Mouse (Mus musculus) megakaryocyte-erythroid progenitor cell, adult 5-6 weeks (primary cell): Measurements from ENCODE around the gene Rps15a. TPM values are rescaled to one million over a fixed set of nuclear protein-coding genes. Genes with fewer than 3 reads are reported as not detected.

Source experiments
- ATAC-seq: replicated peaks from 2 replicates; pipeline ENCODE4 v1.8.0; 2016; ENCODE audit warnings: mild to moderate bottlenecking, inconsistent platforms; ENCODE audit not compliant: severe bottlenecking, poor library complexity, low FRiP score, low TSS enrichment
- total RNA-seq, 2 experiments: library from RNA; stranded (forward) in 1 of 2; stranded (reverse) in 1 of 2; fragments of 200-1000, 215-1000 nt in 1 of 2; fragments of >200 nt in 1 of 2; fragmentation: Nextera tagmentation in 1 of 2; gene quantifications; 2 replicates each; pipeline ENCODE4 v1.2.3; 2014 to 2017

Gene Rps15a
- total RNA-seq, 2 experiments from 2014 or later = 930 to 3,409 TPM

DNA sequence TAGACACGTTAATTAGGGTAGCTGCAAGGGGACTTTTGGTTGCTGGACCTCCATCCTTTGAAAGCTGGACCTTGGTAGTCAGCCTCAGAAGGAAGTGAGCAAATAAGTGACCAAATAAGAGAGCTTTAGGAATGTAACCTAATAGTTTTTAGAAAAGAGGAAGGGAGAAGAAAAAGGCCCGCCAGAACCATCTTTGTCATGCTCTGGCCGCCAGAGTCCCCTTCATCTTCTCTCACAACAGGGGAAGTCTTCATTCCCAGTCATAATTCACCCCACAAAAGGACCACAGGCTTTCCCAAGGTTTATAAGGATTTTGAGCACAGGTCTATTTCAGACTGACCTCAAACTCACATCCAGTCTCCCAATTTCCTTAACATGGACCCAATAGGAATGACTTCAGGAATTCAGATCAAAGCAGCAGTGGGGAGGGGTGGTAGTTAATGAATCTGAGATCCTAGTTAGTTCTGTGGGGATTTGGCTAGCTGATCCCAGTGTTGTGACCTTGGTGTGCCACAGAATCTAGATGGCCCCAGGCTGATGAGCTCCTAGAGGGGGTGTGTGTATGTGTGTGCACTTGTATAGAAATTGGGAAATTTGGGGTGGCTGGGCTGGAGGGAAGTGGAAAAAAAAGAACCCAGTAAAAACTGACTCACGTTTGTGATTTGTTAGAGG, 1.7 kb upstream of the Rps15a start:
- ATAC-seq = no peak

DNA sequence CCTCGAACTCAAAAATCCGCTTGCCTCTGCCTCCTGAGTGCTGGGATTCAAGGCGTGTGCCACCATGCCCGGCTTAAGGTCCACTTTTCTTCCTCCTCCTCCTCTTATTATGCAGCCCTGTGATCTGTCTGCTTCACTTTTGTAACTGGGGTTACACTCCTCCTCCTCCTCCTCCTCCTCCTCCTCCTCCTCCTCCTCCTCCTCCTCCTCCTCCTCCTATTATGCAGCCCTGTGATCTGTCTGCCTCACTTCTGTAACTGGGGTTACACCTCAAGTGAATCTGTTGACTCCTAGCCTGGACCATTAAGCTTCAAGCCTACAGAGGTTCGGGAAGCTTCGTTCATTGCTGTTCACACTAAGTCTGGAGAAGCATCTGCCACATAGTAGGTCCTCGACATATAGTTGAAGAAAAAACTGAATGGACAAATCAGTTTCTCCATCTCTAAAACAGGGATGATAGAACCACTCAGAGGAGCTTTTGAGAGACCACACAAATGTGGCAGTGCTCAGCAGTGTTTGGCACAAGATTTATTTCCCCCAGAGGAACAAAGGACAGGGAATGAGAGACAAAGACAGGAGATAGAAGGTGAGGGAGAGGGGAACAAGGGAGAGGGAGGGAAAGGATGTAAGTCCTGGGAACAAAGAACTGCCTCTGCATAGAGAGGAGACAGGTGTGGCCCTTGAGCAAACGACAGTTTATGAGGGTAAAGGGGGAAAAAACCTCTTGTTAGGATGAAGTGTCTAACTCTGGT, 975 bp upstream of the Rps15a start:
- no peak for ATAC-seq

DNA sequence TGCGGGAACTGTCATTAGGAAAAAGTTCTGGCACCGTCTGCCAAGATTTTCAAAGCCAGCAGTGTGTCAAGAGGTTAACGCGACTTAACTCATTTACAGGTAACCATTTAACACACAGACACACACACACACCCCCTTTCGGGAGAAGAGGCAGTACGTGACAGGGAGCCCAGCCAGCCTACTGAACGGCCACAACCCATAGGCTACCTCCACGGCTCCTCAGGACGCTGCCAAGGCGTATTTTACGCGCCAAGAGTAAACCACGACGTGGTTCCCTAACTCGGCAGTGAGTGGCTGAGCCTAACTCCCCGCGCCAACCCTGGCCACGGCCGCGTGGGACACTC, 483 bp downstream of the Rps15a start:
- peak; percentile 12; the same call in 1 of the 2 replicates for ATAC-seq

DNA sequence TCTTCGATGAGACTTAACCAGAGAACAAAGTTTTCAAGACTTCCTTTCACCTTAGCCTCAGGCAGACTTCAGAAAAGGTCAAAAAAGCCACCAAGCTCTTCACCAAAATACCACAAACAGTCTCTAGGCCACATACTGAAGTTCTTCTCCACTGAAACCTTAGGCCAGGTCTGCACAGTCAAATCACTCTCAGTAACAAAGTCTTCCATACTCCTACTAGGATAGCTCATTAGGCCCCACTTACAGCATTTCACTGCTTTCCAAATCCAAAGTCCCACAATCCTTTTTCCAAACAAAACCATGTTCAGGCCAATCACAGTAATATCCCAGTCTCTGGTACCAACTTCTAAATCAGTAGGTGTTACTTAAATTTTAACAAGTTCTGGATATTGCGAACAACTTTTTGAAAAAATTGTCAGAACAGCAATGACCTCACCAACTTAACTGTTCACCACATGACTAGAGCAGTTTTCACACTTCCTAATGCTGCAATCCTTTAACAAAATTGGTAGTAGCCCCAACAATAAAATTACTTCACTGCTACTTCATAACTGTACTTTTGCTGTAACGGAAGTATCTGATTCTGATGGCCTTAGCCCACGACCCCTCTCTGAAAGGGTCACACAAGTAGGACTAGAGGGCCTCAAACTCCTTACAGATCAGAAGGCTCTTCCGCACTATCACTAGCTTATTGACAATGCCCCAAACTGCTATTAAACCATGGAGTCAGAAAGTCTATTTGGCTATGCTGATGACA, 2.3 kb downstream of the Rps15a start:
- no peak for ATAC-seq

DNA sequence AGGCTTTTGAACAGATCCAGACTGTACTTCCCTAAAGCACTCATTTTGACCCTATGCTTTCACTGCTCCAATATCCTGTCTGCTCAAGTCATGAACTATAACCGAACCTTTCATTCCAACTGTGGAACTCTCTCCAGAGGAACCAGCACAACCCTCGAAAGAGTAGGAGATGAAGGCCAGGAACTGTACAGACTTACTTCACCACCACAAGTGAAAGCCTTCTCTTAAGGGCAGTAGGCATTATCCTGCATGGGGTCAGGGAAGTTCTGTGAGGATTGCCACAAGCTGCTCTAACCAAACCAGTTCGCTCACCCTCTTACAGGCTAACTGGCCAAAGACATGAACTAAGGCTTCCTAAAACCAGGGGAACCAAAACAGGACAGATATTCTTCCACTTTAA, 4.9 kb downstream of the Rps15a start:
- no peak for ATAC-seq

DNA sequence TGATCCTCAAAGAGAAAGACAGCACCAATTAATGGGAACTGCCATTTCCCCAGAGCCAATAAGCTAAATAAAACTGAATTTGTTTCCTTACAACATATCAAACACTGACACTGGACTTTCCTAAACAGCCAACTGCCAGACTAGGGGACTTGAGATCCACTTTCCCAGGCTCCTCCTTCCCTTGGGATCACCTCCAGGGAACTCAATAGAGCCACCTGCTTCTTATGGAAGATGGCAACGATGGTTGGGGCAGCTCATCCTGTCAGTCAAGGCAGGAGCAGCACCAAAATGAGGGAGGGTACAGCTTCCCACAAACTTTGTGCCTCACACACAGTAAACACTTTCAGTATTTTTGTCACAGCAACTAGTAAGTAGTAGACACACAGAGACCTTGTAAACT, 8.3 kb downstream of the Rps15a start:
- ATAC-seq = no peak

DNA sequence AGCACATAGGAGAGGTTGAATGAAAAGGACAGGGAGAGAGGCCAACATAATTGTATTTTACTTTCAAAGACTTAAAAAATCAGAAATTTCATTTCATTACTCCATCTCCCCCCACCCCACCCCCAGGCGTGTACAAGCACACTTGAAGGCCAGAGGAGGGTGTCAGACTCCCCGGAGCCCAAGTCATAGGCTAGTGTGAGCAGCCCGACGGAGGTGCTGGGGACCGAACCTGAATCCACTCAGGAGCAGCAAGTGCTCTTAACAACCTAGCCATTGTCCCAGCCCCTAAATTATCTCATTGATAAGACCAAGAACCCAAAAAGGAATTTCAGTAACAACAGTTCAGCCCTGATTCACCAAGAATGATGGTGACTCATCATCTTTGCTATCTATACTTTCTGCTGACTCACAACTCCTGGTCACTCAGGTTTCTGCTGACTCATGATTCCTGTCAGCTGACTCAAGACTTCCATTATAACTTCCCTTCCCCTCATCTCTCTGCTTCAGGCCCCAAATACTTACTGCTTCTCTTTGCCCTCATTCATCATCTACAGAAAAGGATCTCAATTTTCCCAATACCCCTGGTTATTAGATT, 11.4 kb downstream of the Rps15a start:
- ATAC-seq = 0 out of 2 replicates have a peak, but pooled peaks have one; percentile 1

DNA sequence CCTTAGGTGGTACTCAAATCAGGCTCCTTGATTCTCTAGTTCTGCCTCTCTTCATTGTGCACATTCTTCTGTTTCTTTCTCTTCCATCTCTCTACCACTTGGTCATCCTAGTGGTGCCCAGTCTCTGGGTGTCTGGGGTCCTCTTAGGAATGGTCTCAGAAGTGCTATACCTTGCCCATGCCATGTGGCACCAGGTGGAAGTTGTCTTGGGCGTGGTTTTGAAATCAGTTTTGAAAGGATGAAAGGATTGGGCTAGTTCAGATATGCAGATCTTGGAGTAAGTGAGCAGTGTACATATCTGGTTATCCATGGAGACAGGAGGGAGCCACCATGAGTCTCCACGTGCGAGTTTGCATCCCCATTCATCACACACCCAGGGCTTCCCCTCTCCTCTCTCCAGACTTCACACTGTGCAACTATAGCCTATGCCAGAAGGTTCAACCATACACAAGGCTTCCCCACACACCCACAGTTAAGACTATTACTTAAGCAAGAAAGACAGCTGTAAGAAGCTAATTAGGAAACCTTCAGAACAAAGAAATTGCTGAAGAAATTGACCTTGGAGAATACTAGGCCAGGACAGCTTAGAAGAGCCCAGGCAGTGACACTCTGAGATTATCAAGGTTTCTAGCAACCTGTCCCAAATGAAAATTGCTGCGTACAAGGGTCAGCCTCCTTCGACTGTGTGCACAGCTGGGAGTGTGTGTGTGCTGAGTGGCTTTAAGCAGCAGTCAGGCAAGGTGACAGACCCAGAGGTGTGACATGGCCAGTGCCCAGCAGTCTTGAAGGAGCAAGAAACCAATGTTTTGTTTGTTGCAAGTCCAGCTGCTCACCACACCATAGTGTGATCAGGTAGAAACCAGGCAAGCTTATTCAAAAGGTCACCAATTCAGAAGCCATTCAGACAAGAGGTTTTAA, 12.3 kb downstream of the Rps15a start:
- peak; percentile 16 for ATAC-seq

DNA sequence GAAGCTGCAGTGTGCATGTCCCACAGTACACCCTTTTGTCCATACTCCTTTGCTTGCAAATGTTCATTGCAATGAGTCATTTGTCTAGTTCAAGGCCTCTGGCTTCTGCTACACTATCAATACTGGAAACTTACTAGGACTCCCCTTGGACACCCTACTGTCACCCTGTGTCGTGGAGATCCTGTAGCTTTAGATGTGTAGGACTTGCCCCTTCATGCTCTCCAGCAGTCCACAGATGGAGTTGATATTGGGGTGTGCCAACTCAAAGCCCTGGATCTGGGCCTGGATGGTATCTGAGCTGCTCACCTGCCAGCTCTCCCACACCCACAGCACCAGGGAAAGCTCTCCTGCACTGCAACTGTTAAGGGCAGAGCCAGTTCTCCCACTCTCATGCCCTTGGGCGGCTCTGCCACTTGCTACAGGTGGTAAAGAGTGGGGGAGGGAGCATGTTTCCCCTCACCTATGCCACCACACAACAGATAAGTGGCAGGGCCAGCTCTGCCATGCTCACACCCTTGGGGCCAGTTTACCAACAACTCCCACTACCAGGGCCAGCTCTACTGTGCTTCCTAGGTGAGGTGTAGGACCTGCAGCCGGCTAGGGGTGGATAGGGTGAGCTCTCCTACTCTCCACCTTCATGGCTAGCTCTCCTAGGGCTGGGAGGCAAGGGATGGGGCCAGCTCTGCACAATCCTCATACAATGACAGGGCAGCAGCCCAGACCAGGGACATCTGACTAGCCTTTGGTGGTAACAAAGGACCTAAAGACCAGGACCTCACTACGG, 13.1 kb downstream of the Rps15a start:
- ATAC-seq = peak; percentile 65

DNA sequence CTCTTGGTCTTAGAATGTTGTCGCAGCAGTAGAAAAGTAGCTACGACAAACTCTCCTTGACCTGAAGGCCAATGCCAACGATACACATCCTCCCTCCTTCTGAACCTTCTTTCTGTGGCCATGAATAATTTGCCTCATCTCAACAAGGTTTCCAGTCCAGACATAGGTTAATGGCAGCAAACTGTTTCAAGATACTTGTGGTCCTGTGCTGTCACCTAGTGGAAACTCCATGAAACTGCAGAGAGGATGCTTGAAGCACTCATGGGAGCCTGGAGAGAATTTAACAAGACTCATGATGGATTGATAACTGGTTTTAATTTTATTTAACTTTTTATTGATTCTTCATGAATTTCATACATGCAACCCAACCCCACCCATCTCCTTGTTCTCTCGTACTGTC, 13.8 kb downstream of the Rps15a start:
- ATAC-seq = peak; percentile 39; the same call in 1 of the 2 replicates

DNA sequence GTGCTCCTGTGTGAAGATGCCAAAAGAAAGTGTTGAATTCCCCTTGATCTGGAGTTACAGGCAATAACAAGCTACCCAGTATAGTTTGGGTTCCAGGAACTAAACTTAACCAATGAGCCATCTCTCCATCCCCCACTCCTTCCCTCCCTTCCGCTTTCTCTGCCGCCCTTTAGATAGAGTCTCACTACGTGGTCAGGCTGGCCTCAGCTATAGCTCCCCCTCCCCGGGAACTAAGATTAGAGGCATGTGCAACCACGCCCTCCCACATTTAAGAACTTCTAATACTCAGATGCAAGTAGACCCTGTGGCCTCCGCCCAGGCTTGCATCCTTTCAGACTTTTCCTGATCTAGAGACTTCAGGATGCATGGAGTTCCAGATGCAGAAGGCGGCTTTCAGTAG, 18.4 kb downstream of the Rps15a start:
- ATAC-seq = 0 out of 2 replicates have a peak, but pooled peaks have one; percentile 19

DNA sequence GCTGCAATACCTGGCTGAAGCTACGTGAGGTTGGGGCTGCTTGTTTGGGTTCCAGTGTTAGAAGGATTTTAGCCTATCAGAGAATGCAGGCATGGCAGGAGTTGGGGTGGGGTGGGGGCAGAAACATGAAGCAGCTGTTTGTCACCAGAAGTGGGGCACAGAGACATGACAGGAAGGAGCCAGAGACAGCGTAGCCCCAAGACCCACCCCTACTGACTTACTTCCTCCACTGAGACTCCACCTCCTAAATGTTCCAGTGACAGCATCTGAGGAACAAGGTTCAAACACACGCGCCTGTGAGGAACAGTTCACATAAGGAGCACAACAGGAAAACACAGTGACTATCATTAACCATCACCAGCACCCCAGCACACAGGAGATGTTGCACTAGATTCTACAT, 36.0 kb downstream of the Rps15a start:
- ATAC-seq = no peak

DNA sequence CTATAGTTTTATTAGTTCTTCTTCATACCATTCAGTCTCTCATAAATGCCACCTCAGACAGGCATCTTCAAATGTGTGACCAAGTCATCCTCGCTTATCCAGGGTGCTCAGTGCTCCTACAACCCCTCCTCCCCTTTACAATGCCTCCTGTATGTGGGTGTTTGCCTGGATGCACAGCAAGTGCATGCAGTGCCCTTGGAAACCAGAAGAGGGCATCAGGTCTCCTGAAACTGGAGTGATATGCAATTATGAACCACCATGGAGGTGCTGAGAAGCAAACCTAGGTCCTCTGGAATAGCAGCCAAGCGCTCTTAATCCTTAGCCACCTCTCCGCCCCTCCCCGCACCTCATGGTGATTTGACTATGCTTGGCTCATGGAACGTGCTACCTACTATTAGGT, 36.9 kb downstream of the Rps15a start:
- ATAC-seq = no peak

DNA sequence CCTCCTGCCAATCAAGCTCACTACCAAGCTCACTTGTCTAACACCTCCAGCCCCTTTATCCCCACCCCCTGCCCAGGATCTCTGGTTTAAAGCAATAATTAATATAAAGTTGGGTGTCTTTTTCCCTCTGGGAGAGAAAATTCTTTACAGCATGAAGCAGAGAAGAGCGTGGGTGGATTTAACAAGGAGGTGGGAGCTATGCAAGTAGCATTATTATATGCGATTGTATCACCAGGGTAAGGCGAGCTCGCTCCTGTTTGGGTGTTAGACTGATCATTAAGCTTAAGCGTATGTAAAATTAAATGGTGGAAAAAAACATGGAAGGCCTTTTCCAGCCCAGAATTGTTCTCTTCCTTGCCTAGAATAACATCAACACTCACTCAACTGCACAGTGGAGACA, 48.7 kb downstream of the Rps15a start:
- no peak for ATAC-seq

DNA sequence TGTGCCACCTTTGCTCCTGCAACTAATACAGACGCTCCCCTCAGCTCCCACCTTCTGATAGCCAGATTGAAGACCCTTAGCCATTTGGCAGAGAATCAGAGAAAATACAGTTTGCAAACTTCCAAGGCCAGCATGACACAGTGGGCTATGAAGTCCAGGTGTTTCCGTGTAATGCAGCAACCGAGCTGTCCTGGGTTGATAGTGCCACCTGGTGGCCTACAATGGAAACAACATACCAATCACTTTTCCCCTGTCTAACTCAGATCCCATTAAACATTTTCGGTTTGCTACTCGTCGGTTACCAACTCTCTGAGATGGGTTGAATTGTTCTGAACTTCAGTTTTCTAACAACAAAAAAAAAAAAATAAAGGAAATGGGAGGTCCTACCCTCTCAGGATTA, 59.7 kb downstream of the Rps15a start:
- no peak for ATAC-seq
